Mouse (Mus musculus) frontal cortex, postnatal 36 days (tissue): ENCODE data around the gene Kif22.
"Not testable (repeated sequence)": the region's sequence is repeated elsewhere in the genome, so short reads cannot be mapped to it uniquely, and the experiment has no call there.

Source experiments
- DNase-seq, 2 experiments: peaks; one replicate each; pipeline ENCODE4 v3.0.0; 2022; ENCODE audit warnings: low spot score in 2 of 2

Kif22 gene

DNA sequence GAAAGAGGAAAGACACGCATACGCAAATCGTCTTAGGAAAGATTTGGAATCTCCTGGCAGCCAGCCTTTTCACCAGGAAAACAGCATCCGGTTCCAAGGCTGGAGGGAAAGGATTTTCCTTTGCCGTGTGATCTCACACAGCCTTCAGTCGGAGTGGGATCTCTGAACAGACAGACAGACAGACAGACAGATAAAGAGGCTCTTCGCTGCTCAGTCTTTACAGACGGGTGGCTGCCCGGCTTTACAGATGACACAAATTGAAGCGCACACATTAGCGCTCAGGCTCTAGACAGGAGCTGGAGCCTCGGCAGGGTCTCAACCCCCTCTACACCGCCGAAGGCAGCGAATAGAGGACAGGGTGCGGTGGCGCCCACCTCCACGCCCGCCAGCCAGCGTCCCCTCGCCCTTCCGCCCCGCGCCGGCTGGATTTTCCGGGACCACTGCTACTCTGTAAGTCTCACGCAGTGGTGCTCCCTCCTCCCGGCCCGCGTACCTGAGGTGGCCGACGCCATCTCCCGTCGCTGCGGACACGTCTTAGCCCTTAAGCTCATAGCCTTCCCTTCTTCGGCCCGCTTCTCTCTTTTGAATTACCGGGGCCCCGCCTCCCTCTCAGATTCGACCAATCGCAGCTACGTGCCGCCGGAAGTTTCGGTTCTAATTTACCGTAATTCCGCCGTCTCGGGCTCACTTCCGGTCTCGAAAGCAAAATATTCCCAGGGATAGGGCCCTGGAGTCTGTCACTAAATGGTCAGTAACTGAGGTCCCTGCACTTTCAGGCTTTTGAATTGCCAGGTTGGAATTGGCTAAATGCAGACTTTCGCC is at the start of gene Kif22:
Gene Kif22, minus strand, starts transcription at position 621 of the 822 bp plus-strand sequence.
- DNase-seq, result peak; percentile 87 to 91

DNA sequence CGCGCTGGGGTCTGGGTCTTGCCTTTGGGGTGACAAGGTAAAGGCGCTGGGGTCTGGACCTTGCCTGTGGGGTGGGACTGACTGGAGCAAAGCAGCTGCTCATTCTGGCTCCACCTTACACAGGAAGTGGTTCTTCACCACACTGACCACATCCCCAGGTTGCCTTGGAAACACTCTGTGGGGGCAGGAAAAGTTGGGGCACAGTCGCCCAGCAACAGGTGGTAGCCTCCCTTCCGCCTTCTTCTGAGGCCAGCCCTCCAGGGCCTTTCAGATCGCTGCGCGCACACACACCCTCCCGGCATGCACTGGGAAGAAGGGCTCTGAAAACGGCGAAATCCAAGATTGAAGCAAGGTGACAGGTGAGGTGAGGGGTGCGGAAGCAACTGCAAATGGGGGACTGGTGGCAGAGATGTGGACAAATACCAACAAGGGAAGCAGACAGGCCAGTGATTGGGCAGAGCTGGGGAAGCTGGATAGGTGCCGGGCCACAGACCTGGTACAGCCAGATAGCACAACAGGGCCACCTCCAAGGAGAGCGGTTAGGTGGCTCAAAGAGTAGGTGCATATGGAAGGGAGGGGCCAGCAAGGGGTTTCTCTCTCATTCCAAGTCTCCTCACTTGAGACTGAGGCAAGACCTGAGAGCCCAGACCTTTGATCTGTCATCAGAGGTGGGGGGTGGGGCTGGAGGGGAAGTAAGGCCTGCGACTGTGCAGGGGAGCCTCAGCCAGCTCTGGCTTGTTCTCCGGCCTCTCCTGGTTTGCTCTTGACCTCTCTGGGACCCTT is 49.0 kb upstream of the Kif22 start, which contains the start of gene AI467606:
Gene AI467606, plus strand, starts transcription at position 246 of the 783 bp plus-strand sequence.
- DNase-seq, result no peak

DNA sequence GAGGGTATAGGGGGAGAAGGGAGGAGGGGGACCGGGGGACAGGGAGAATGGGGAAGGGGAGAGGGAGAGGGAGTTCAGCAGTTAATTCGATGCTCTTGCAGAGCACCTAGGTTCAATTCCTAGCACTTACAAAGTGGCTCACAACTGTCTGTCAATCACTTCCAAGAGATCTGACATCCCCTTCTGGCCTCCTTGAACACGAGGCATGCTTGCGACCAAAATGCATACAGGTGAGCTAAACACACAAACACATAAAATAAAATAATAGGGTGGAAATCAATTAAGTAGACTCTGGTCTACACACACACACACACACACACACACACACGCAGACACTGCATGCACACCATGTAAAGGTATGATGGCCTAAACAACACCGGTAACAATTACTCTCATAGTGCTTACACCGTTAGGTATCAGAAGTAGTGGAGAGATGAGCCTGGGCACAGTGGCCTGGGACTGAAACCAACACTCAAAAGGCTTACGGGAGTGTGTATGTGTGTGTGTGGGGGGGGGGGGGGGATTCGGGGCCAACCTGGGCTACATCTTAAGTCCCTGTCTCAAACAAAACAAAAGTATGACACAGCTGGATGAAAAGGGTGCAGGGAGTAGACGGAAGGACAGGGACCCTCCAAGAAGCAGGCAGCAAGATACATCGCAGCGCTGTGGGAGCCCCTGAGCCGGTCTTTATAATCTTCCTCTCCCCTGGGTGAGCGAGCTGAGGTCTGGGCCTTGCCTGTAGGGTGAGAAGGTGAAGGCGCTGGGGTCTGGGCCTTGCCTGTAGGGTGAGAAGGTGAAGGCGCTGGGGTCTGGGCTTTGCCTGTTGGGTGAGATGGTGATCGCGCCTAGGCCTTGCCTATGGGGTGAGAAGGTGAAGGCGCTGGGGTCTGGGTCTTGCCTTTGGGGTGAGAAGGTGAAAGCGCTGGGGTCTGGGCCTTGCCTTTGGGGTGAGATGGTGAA is 48.2 kb upstream of the Kif22 start:
- DNase-seq, result no peak

DNA sequence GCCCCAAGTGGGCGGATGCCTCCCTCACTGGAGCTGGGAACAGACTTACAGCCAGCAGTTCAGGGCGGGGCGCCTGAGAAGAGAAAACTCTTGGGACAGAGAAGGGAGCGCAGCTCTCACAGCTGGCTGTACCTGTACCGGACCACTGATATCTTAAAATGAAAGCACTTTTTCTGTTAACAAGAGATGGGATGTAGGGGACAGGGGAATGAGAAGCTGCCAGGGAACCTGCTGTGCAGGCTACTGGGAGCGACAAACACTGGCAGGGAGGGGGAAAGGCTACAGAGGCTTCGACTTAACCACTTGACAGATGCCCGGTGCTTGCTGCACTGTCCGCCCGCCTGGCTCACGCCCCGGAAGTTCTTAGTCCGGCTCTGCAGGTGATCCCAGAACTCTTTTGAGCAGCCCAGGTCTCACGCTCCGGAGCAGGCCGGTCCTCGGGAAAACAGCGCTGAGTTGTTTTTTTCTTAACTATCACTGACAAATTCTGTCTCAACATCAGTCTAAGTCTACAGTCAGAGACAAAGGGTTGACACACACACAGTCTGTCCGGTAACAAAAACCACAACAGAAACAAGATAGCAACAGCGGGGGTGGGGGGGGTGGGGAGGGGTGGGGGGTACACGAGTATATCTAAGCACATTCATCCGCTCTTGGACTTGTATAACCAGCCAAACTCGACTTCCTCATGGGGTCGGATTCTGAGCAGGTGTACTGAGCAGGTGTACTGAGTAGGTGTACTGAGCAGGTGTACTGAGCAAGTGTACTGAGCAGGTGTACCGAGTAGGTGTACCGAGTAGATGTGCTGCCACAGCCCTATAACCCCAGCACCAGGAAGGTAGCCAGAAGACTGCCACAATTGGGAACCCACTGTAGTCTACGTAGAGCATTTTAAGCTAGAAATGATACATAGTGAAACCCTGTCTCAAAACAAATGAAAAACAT is 46.9 kb upstream of the Kif22 start:
- no peak for DNase-seq

DNA sequence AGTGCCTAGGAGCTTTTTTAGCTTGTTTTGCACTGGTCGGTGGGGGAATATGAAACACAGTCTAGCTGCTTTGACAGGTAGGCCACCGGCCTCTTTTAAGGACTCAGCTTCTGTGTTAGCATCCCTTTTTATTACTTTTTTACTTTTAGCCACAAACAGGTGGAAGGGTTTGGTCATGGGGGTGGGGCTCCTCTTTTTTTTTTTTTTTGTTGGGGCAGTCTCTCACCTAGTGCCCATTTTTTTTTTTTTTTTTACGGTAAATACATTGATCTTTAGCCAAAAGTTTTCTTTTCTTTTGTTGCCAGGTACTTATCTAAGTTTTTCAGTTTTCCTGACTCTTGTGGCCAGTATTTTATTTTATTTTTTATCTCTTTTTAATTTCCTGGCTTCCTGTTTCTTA is 45.8 kb upstream of the Kif22 start:
- DNase-seq, result no peak

DNA sequence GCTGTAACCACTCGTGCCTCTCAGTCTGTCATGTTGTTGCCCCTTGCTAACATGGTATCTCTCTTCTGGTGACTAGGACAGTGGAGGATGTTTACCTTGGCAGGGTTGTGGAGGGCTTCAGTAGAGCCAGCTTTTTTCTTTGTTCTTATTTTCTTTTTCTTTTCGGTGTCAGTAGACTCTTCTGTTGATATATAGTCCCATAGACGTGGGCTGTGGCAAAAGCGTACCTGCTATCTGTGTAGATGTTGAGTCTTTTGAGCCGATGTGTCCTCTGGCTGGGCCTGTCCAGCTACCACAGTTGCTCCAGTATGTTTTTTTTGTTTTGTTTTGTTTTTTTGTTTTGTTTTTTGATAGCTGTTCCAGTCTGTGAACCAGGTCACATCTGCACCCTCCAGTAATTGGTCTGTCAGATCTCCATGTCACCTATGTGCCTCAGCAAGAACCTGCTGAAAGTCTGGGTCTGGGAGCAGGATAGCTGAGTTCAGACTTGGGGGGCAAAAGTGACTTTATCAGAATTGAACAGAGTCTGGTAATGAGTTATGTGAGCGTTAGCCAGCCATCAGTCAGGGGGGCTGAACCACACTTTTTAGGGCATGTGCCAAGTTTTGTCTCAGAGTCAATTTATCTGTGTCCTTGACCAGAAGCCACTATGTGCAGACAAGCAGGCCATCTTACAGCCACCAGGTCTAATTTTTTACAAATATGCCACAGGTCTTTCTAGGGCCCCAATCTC is 45.2 kb upstream of the Kif22 start, which contains the start of gene Zg16:
Gene Zg16, minus strand, starts transcription at position 51 of the 733 bp plus-strand sequence.
- not testable (repeated sequence) for DNase-seq

DNA sequence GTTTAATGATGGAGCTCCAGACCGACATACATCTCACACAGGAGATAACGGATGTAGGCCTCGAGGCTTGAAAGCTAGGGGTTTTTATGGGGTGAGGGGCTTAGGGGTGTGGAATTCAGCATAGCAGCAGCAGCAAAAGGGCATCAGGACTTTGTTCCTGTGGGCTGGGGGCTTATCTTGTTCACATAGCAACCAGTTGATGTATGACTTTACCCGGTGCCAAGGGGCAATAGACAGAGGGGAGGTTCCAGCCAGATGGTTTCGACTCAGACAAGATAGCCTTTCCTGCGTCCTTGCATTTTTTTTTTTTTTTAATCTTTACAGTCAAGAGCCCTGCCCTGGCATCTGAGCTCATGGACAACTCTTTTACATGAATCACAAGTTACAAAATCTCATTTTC is 43.5 kb upstream of the Kif22 start:
- not testable (repeated sequence) for DNase-seq

DNA sequence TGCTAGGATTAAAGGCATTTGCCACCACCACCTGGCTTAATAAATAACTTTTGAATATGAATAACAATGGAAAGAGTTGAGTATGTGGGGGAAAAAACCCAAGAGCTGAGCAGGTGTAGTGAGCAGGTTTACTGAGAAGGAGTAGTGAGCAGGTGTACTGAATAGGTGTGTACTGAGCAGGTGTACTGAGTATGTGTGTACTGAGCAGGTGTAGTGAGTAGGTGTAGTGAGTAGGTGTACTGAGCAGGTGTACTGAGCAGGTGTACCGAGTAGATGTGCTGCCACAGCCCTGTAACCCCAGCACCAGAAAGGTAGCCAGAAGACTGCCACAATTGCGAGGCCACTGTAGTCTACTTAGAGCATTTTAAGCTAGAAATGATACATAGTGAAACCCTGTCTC is 42.5 kb upstream of the Kif22 start:
- DNase-seq, result no peak

DNA sequence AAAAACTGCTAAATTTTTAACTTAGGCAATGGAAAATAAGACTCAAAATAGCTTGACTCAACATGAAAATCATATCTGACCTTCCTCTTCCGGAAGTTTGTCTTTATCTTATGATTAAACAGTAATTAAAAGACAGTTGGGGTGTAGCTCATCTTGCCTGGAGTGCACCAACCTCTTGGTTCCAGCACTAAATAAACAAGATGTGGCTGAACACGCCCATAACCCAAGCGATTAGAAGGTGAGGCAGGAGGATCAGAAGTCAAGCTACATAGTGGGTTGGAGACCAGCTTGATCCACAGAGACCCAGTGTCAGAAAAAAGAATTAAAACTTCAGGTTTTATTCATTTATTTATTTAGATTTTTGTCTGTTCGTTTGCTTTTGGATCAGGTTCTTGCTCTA is 41.4 kb upstream of the Kif22 start:
- DNase-seq, result no peak

DNA sequence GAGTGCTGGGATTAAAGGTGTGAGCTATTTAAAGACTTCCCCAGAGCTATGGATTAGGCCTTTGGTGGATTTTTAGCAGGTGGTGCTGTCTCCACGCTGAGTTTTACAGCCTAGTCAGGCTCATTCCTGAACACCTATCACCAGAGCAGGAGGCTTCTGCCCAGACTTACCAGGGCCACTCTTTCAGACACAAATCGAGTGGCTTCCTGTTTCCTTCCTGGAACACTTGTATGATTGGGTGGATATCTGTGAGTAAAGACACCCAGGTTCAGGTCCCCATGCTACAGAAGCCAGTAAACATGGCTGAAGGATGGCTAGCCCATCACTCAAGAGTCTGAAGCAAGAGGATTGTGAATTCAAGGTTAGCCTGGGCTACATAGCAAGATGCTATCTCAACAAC is 40.7 kb upstream of the Kif22 start:
- no peak for DNase-seq

DNA sequence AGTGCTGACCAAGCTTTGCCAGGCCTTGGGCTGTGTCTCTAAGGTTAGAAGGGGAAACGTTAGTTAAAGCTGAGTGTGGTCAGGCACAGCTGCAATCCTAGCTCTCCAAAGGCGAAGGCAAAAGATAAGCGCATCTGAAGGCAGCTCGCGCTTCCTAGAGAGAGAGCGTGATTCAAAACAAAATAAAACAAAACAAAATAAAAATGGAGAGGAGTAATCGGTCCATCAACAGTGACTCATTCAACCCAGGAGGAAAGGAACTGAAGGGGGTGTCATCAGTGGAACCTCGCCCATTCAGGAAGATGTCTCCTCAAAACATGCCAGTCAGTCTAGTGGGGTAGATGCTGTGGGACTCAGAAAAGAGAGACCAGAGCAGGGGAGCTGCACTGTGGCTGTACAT is 40.0 kb upstream of the Kif22 start:
- no peak for DNase-seq

DNA sequence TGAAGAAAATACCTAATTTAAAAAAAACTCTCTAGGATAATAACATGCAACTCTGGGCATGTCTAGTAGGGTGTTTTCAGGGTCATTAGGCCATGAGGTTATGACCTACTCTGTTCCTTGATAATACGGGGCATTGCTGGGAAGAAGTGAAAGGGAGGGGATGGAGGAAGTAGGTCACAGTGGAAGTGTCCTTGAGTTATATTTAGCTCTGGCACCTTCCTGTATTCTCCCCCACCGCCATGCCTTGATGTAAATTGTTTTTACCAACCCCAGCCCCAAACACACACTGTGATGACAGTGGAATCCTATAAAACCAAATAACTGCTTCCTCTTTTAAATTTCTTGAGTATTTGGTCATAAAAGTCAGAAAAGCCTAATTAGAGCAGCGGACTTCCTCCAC is 37.8 kb upstream of the Kif22 start:
- no peak for DNase-seq

DNA sequence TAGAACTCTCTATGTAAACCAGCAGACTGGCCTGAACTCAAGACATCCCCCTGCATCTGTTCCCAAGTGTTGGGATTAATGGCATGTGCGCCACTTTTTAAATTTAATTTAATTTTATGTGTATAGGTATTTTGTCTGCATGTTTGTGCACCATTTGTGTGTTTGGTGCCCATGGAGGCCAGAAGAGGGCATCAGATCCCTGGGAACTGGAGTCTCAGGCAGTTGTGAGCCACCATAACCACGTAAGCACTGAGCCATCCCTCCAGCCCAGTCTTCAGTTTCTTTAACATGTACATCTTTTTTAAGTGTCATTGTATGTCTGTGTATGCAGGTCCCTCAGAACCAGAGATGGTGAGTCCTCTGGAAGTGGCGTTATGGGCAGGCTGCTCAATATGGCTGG is 35.4 kb upstream of the Kif22 start:
- no peak for DNase-seq

DNA sequence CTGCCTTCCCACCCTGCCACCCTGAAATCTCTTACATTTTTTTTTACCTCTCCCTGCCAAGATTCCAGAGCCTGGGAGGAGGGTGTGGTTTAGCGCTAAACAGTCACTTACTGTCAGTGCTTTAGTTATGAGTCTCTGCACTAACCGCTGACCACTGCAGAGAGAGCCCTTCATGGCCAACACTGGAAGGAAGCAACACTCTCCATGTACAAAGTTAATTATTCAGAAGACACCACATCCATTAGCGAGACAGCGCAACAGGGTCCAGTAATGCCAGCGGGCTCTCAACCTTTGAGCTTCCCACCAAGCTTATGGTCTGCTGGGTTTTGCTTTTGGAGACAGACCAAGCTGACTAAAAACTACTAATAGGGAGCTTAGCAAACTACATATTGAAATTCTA is 33.9 kb upstream of the Kif22 start:
- DNase-seq, result no peak

DNA sequence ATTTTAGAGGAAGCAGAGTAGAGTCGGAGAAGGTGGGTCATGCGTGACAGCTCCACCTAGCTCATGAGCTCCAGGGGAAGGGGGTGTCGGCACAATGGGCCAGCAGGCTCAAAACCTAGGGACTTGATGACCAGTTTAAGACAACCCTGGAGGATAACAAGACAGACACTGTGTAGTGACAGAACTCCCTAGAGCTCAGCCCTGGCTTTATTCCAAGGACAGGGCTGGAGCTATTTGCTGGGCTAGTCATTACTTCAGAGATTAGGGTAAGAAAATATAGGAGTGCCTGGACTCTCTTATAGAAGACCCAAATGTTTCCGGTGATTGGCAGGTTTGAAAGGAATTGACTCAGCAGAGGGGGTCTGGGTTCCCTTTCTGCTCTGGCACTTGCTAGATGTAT is 30.9 kb upstream of the Kif22 start:
- DNase-seq, result no peak

DNA sequence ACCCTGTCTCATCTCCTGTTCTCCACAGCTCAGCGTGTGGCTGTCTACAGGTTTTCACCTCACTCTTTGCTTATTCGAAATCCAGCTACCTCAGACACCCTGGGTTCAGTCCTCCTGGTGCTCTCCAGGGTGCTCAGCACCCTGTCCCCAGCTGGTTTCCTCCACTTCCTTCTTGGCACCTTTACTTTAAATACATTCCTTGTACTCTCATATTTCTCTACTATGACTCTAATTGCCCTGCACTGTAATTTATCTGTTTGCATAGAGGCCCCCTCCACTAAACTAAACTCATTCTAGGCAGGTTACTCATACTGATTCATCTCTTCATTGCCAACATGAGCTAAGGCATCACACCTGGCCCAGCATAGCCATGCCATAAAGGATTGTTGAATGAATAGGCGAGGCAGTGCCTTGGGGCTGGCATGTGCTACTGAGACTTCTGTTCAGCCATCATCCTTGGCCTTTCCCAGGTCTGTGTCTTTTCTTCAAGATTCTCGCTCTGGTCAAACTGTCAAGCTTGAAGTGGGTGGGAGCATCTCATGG is 28.7 kb upstream of the Kif22 start:
- no peak for DNase-seq

DNA sequence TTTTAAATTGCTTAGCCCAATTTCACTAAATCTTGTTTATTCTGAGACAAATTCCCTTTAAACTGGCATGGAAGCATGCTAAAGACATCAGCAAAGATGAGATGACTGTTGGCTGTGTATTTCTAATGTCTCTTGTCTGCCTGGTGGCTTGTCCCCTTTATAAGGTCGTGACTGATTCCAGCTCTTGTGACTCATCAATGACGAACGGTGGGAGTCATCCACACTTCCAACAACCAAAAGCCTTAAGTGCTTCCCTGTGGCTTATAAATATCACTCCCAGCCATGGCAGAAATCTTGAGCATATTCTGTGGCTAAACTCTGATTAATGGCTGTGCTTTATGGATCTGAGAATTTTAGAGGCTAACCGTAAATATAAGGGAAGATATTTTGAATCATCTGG is 24.0 kb upstream of the Kif22 start:
- DNase-seq, result no peak

DNA sequence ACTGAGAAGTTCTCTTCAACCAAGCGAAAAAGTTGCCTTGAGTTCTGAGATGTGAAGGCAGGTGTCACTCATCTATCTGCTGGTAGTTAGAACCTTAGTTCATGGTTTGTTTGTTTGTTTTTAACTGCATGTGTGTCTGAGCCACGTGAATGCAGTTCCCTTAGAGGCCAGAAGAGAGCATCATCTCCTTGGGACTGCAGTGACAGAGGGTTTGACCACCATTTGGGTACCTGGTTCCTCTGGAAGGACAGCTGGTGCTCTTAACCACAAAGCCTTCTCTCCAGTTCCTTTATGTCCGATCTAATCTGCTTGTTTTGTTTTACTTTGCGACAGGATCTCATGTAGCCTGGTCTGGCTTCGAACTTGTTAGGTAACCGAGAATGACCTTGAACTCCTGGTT is 23.3 kb upstream of the Kif22 start:
- no peak for DNase-seq

DNA sequence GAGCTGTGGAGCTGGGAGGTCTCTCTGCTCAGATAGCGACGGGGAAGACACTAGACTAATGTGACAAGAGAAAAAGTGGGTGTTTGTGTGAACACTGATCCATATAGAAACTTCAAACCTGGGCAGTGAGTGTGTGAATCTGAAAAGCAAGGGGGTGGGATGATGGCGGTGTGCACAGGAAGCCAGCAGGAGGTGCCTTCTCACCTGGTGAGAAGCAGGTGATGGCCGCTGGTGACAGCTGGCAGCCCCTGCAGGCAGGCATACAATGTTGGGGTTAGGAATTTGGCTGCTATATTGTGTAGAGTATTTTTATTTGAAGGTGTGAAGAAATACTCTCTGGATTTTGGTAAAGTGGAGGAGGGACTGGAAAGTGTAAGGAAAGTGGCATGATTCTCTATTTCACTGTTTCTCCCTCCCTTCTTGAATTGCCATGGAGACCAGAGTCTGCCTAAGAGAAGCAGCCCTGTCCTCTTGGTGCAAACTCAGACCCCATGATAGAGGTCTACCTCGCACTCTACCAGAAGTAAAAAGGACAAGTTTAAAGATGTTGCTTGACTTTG is 12.8 kb upstream of the Kif22 start:
- peak; percentile 17 to 29 for DNase-seq
